ENCODE assay signal across 12 mouse cellular contexts in the genomic region with DNA sequence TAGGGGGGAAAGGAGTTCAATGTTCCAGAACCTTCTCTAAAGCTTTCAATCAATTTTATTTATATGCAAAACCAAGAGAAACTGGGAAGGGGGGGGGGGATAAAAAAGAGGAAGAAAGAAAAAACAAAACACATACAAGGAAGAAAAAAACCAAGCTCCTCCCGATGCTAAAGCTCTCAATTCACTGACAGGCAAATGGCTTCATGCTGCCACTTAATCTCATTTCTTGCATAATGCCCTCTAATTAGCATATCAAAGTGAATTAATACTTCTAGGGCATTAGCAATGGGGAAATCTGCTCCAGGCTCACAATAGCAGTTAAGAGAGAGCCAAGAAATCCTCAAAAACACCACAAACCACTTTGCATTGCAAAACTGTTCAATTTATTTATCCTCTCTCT. TPM values are rescaled to one million over a fixed set of nuclear protein-coding genes. Genes with fewer than 3 reads are reported as not detected.
DNase-seq lines count a peak whose midpoint lies in the region; ATAC-seq and TF ChIP-seq lines count a peak whose summit lies in the region.
"Had no signal": no experiment of that assay in that cellular context is flagged by ENCODE, and none has a peak within 500 bp of the region (broad histone marks: within the 10 kb centered on the region; RNA-seq: fewer than 3 reads in every experiment).

No protein-coding gene starts in this region.

- no peaks in the 10 kb centered on the region for H3K79me2 ChIP-seq in CH12.LX (replicated peaks; ENCODE audit: control insufficient read depth, extremely low read depth, insufficient read depth, poor library complexity, severe bottlenecking)

- in situ Hi-C loops in CH12.LX (cut with MboI; ENCODE audit: low pct_ligation_motif_present, low pct_unique_long_range_greater_than_20kb, low sequenced_read_pairs) = no loop called here

- peak overlapping the region; percentile 44; the same call in 1 of the 2 replicates for H3K4me2 ChIP-seq in CH12.LX (ENCODE audit: insufficient read depth, low read depth, poor library complexity, severe bottlenecking)
- H3K4me2 ChIP-seq in hindbrain, embryonic 13.5 days = peak overlapping the region; percentile 37
- H3K4me2 ChIP-seq in midbrain, embryonic 16.5 days (ENCODE audit: low read length) = peak overlapping the region; percentile 26; the same call in 1 of the 2 replicates
- H3K4me2 ChIP-seq in heart, embryonic 12.5 days = no peak overlapping the region
- H3K4me2 ChIP-seq: embryonic facial prominence, embryonic 13.5 days; heart, embryonic 11.5 days had no signal

- dilution Hi-C loops in CH12.LX (cut with MboI; ENCODE audit: extremely low pct_ligation_motif_present, extremely low pct_unique_long_range_greater_than_20kb, low sequenced_read_pairs) = no loop called here

- no peak for TF ChIP-seq CTCF in CH12.LX (conservative IDR thresholded peaks at IDR 0.05 in 1 of 2, IDR thresholded peaks at IDR 0.05 in 1 of 2; ENCODE audit: low read depth in 2 of 2, low read length in 2 of 2)
- TF ChIP-seq CTCF in brain, embryonic 14.5 days (IDR thresholded peaks at IDR 0.05; ENCODE audit: borderline replicate concordance, extremely low read depth, insufficient read depth, insufficient read length) = no peak

- H3K27ac ChIP-seq in CH12.LX (ENCODE audit: insufficient read depth, low read depth) = no peak overlapping the region
- H3K27ac ChIP-seq in hindbrain, embryonic 13.5 days = peak overlapping the region; percentile 48; the same call in 1 of the 2 replicates
- H3K27ac ChIP-seq in midbrain, embryonic 16.5 days (ENCODE audit: low read length) = no peak overlapping the region
- H3K27ac ChIP-seq in heart, embryonic 12.5 days (ENCODE audit: poor library complexity, severe bottlenecking) = no peak overlapping the region
- H3K27ac ChIP-seq: embryonic facial prominence, embryonic 13.5 days; macrophage had no signal

- no peaks in the 10 kb centered on the region for H3K36me3 ChIP-seq in CH12.LX (replicated peaks in 1 of 2; ENCODE audit: control insufficient read depth in 1 of 2, insufficient read depth in 1 of 2, low read length in 1 of 2)
- no peaks in the 10 kb centered on the region for H3K36me3 ChIP-seq in hindbrain, embryonic 13.5 days
- no peaks in the 10 kb centered on the region for H3K36me3 ChIP-seq in midbrain, embryonic 16.5 days (ENCODE audit: control insufficient read depth, insufficient read depth, low read length)
- no peaks in the 10 kb centered on the region for H3K36me3 ChIP-seq in heart, embryonic 12.5 days
- H3K36me3 ChIP-seq: embryonic facial prominence, embryonic 13.5 days had no signal

- peaks cover 2 to 16% of the 10 kb centered on the region in 2 experiments; a peak in 3 of 4 replicates for H3K4me1 ChIP-seq in CH12.LX (ENCODE audit: control insufficient read depth in 1 of 2, insufficient read depth in 2 of 2)
- peaks cover 41% of the 10 kb centered on the region for H3K4me1 ChIP-seq in hindbrain, embryonic 13.5 days (replicated peaks)
- H3K4me1 ChIP-seq in midbrain, embryonic 16.5 days (ENCODE audit: control insufficient read depth, insufficient read depth, low read length) = peaks cover 25% of the 10 kb centered on the region
- H3K4me1 ChIP-seq in heart, embryonic 12.5 days (replicated peaks) = peaks cover 20% of the 10 kb centered on the region

- H3K9ac ChIP-seq in CH12.LX (ENCODE audit: insufficient read depth, low read depth) = no peak overlapping the region
- H3K9ac ChIP-seq in hindbrain, embryonic 13.5 days = peak overlapping the region; percentile 24; the same call in 1 of the 2 replicates
- H3K9ac ChIP-seq in midbrain, embryonic 16.5 days (ENCODE audit: low read depth, low read length) = no peak overlapping the region
- no peak overlapping the region for H3K9ac ChIP-seq in heart, embryonic 12.5 days
- H3K9ac ChIP-seq: embryonic facial prominence, embryonic 13.5 days had no signal

- no peak overlapping the region for H3K4me3 ChIP-seq in CH12.LX (replicated peaks in 1 of 3; ENCODE audit: low read depth in 2 of 3, low read length in 2 of 3, poor library complexity in 1 of 3)
- H3K4me3 ChIP-seq in hindbrain, embryonic 13.5 days = 0 out of 2 replicates have a peak overlapping the region, but pooled peaks have one; percentile 7
- H3K4me3 ChIP-seq in midbrain, embryonic 16.5 days (ENCODE audit: low read depth, low read length) = no peak overlapping the region
- H3K4me3 ChIP-seq in heart, embryonic 12.5 days = no peak overlapping the region
- H3K4me3 ChIP-seq: embryonic facial prominence, embryonic 13.5 days had no signal

- ATAC-seq in hindbrain, embryonic 13.5 days (ENCODE audit: low FRiP score) = no peak
- ATAC-seq in midbrain, embryonic 16.5 days = no peak
- ATAC-seq in erythroid progenitor cell, adult 5-6 weeks (replicated peaks; ENCODE audit: low FRiP score, poor library complexity, severe bottlenecking) = no peak
- ATAC-seq in heart, embryonic 12.5 days (ENCODE audit: insufficient number of reproducible peaks, low FRiP score) = no peak

- TF ChIP-seq POLR2A in CH12.LX (IDR thresholded peaks at IDR 0.05; ENCODE audit: low read depth, low read length) = no peak
- no peak for TF ChIP-seq POLR2A in brain, embryonic 14.5 days (IDR thresholded peaks at IDR 0.05; ENCODE audit: borderline replicate concordance, extremely low read depth, insufficient read depth, insufficient read length, poor library complexity, severe bottlenecking)

- no peaks in the 10 kb centered on the region for H3K27me3 ChIP-seq in CH12.LX (replicated peaks)
- H3K27me3 ChIP-seq in hindbrain, embryonic 13.5 days = no peaks in the 10 kb centered on the region
- no peaks in the 10 kb centered on the region for H3K27me3 ChIP-seq in midbrain, embryonic 16.5 days (ENCODE audit: control insufficient read depth, insufficient read depth, low read depth, low read length)
- H3K27me3 ChIP-seq in heart, embryonic 12.5 days (replicated peaks) = no peaks in the 10 kb centered on the region

- TF ChIP-seq RAD21 in CH12.LX (IDR thresholded peaks at IDR 0.05; ENCODE audit: low read depth, low read length) = no peak

- no peaks in the 10 kb centered on the region for H3K9me3 ChIP-seq in CH12.LX (replicated peaks; ENCODE audit: low read length)
- no peaks in the 10 kb centered on the region for H3K9me3 ChIP-seq in hindbrain, embryonic 13.5 days
- no peaks in the 10 kb centered on the region for H3K9me3 ChIP-seq in midbrain, embryonic 16.5 days (replicated peaks; ENCODE audit: control insufficient read depth, low read length, poor library complexity, severe bottlenecking)
- H3K9me3 ChIP-seq in heart, embryonic 12.5 days (replicated peaks) = no peaks in the 10 kb centered on the region
- H3K9me3 ChIP-seq: embryonic facial prominence, embryonic 13.5 days had no signal

- no peak for TF ChIP-seq EP300 in CH12.LX (IDR thresholded peaks at IDR 0.05; ENCODE audit: low read length)

- no peak for DNase-seq in CH12.LX (ENCODE audit: extremely low read depth)
- DNase-seq in brain, embryonic 14.5 days (ENCODE audit: low read depth) = peak; percentile 95
- no peak for DNase-seq in left cerebral cortex, adult 18-20 months (ENCODE audit: low spot score in 2 of 2)
- DNase-seq: cerebellum, postnatal 14 days; liver had no signal

- WGBS in hindbrain, embryonic 13.5 days = 6% methylated on average over 1 of the region's 1 CpGs
- 9% methylated on average over 1 of the region's 1 CpGs for WGBS in midbrain, embryonic 16.5 days
- WGBS in heart, embryonic 12.5 days = 19% methylated on average over 1 of the region's 1 CpGs

TF ChIP-seq in CH12.LX, 34 proteins besides CTCF, POLR2A, EP300 and RAD21:
- no peak for TF ChIP-seq RCOR1 (conservative IDR thresholded peaks at IDR 0.05; ENCODE audit: low read depth, low read length)
- TF ChIP-seq CHD2 (IDR thresholded peaks at IDR 0.05; ENCODE audit: low read length) = no peak
- TF ChIP-seq ZNF384 (IDR thresholded peaks at IDR 0.05; ENCODE audit: low read depth, low read length) = peak; percentile 50
- no peak for TF ChIP-seq USF2 (conservative IDR thresholded peaks at IDR 0.05; ENCODE audit: low read depth, low read length)

RNA-seq across cellular contexts. Expression of gene Pbx3, which starts 9.3 kb away (rescaled TPM):
- 5.8 and 5.9 TPM in 2 replicates for total RNA-seq in CH12.LX (2012; rRNA removed)
- total RNA-seq in CH12.LX (2014; rRNA removed) = 3.8 and 4.5 TPM in 2 replicates
- 6.6 and 8.1 TPM in 2 replicates for polyA plus RNA-seq in CH12.LX (2012; ENCODE audit: insufficient read length, low read depth)
- polyA plus RNA-seq in brain, embryonic 14.5 days (2012; rRNA removed) = 126 and 187 TPM in 2 replicates
- polyA plus RNA-seq in hindbrain, embryonic 13.5 days (2015; fragmentation: Nextera tagmentation; extraction: Ambion mirVana) = 133 TPM in 2 replicates
- 78.4 and 82.7 TPM in 2 replicates for polyA plus RNA-seq in midbrain, embryonic 16.5 days (2015; fragmentation: Nextera tagmentation; extraction: Ambion mirVana)
- 42.2 and 57.0 TPM in 2 replicates for total RNA-seq in erythroid progenitor cell, adult 5-6 weeks (2015; ENCODE audit: low replicate concordance)
- 56.0 and 59.2 TPM in 2 replicates for total RNA-seq in erythroid progenitor cell, adult 5-6 weeks (2017; ENCODE audit: low replicate concordance)
- 10 to 100 TPM; 15.7 to 18.2 TPM for total RNA-seq in left cerebral cortex, adult 18-20 months (2021)
- polyA plus RNA-seq in heart, embryonic 12.5 days (2016; fragmentation: Nextera tagmentation; extraction: Ambion mirVana) = 30.4 and 33.1 TPM in 2 replicates

RNA-seq across cellular contexts. Expression of gene Mapkap1, which starts 42.9 kb away (rescaled TPM):
- total RNA-seq in CH12.LX (2012; rRNA removed) (42.8 and 45.8 TPM in 2 replicates), CH12.LX (2014; rRNA removed) (40.7 and 47.1 TPM in 2 replicates)
- 39.4 and 41.1 TPM in 2 replicates for polyA plus RNA-seq in CH12.LX (2012; ENCODE audit: insufficient read length, low read depth)
- polyA plus RNA-seq in brain, embryonic 14.5 days (2012; rRNA removed) = 72.2 and 74.7 TPM in 2 replicates
- 96.6 and 100 TPM in 2 replicates for polyA plus RNA-seq in hindbrain, embryonic 13.5 days (2015; fragmentation: Nextera tagmentation; extraction: Ambion mirVana)
- 88.3 and 89.1 TPM in 2 replicates for polyA plus RNA-seq in midbrain, embryonic 16.5 days (2015; fragmentation: Nextera tagmentation; extraction: Ambion mirVana)
- total RNA-seq in erythroid progenitor cell, adult 5-6 weeks (2015; ENCODE audit: low replicate concordance) = 9.2 and 14.4 TPM in 2 replicates
- 17.5 and 29.0 TPM in 2 replicates for total RNA-seq in erythroid progenitor cell, adult 5-6 weeks (2017; ENCODE audit: low replicate concordance)
- 10 to 100 TPM; 69.0 to 72.0 TPM for total RNA-seq in left cerebral cortex, adult 18-20 months (2021)
- polyA plus RNA-seq in heart, embryonic 12.5 days (2016; fragmentation: Nextera tagmentation; extraction: Ambion mirVana) = 63.4 and 64.8 TPM in 2 replicates
